Mouse (Mus musculus) regulatory T cell (primary cell): ENCODE results near the gene Pik3cg.

Experiments
- in situ Hi-C: fragments of 300-600 bp; cut with MboI, MseI; formaldehyde crosslinking; loops from one replicate; pipeline ENCODE4 v1.15.1; 2025; ENCODE audit warnings: high pct_unique_total_duplicates

The Pik3cg gene

GRCm38 (mm10) chr12:32201932-32202331 lies 6.5 kb downstream of the Pik3cg start:
- in situ Hi-C loops, result loop anchor here (10.0 kb wide), 1 partner anchor 1297 kb away; no protein-coding TSS in a partner anchor

GRCm38 (mm10) chr12:32201070-32201585 lies 7.3 kb downstream of the Pik3cg start:
- in situ Hi-C loops, result loop anchor here (10.0 kb wide), 1 partner anchor 1296 kb away; no protein-coding TSS in a partner anchor

- in situ Hi-C loops, result loop anchor here (10.0 kb wide), 1 partner anchor 1296 kb away; no protein-coding TSS in a partner anchor
Observed at GRCm38 (mm10) chr12:32200387-32201069, 7.9 kb downstream of the Pik3cg start.

- in situ Hi-C loops, result no loop called here
Observed at GRCm38 (mm10) chr12:32199422-32199821, 9.0 kb downstream of the Pik3cg start.

GRCm38 (mm10) chr12:32198025-32198424 lies 10.4 kb downstream of the Pik3cg start:
- in situ Hi-C loops, result no loop called here

GRCm38 (mm10) chr12:32195000-32195399 lies 13.5 kb downstream of the Pik3cg start:
- in situ Hi-C loops, result loop anchor here (5.0 kb wide), 1 partner anchor 37 kb away; no protein-coding TSS in a partner anchor

GRCm38 (mm10) chr12:32194358-32194757 lies 14.1 kb downstream of the Pik3cg start:
- in situ Hi-C loops, result loop anchor here (5.0 kb wide), 1 partner anchor 38 kb away; no protein-coding TSS in a partner anchor

GRCm38 (mm10) chr12:32190927-32191326 lies 17.5 kb downstream of the Pik3cg start:
- in situ Hi-C loops, result loop anchor here (5.0 kb wide), 1 partner anchor 41 kb away; no protein-coding TSS in a partner anchor

- in situ Hi-C loops, result no loop called here
Observed at GRCm38 (mm10) chr12:32187668-32188236, 20.7 kb downstream of the Pik3cg start.

GRCm38 (mm10) chr12:32186627-32187255 lies 21.7 kb downstream of the Pik3cg start:
- in situ Hi-C loops, result no loop called here

GRCm38 (mm10) chr12:32184874-32185273 lies 23.6 kb downstream of the Pik3cg start:
- in situ Hi-C loops, result no loop called here

GRCm38 (mm10) chr12:32183584-32183983 lies 24.9 kb downstream of the Pik3cg start:
- in situ Hi-C loops, result no loop called here

GRCm38 (mm10) chr12:32182632-32183419 lies 25.6 kb downstream of the Pik3cg start:
- in situ Hi-C loops, result no loop called here

- in situ Hi-C loops, result no loop called here
Observed at GRCm38 (mm10) chr12:32181885-32182284, 26.6 kb downstream of the Pik3cg start.

- in situ Hi-C loops, result no loop called here
Observed at GRCm38 (mm10) chr12:32174437-32174836, 34.0 kb downstream of the Pik3cg start.

GRCm38 (mm10) chr12:32172826-32173225 lies 35.6 kb downstream of the Pik3cg start:
- in situ Hi-C loops, result no loop called here

- in situ Hi-C loops, result no loop called here
Observed at GRCm38 (mm10) chr12:32169164-32169563, 39.3 kb downstream of the Pik3cg start.

GRCm38 (mm10) chr12:32168751-32169150 lies 39.7 kb downstream of the Pik3cg start:
- in situ Hi-C loops, result no loop called here

- in situ Hi-C loops, result no loop called here
Observed at GRCm38 (mm10) chr12:32163706-32164105, 44.8 kb downstream of the Pik3cg start.

GRCm38 (mm10) chr12:32158757-32159156 lies 49.7 kb downstream of the Pik3cg start:
- in situ Hi-C loops, result no loop called here

- in situ Hi-C loops, result loop anchor here (10.0 kb wide), 1 partner anchor 238 kb away; no protein-coding TSS in a partner anchor
Observed at GRCm38 (mm10) chr12:32146606-32147005, 61.9 kb downstream of the Pik3cg start.
